Mouse (Mus musculus) bone marrow, adult 2 months (tissue): ENCODE results near the gene Zscan2.

Experiments
- CTCF ChIP-seq: fragments of 200-500 bp; IDR thresholded peaks from 2 replicates; pipeline ENCODE4 v1.5.1; 2011; ENCODE audit warnings: low read length, control low read depth; ENCODE audit not compliant: control insufficient read depth, insufficient read depth
- POLR2A ChIP-seq: fragments of 200-500 bp; IDR thresholded peaks from 2 replicates; pipeline ENCODE4 v1.6.1; 2011; ENCODE audit warnings: low read depth, mild to moderate bottlenecking, control low read depth, low read length, borderline replicate concordance; ENCODE audit not compliant: control insufficient read depth

DNA sequence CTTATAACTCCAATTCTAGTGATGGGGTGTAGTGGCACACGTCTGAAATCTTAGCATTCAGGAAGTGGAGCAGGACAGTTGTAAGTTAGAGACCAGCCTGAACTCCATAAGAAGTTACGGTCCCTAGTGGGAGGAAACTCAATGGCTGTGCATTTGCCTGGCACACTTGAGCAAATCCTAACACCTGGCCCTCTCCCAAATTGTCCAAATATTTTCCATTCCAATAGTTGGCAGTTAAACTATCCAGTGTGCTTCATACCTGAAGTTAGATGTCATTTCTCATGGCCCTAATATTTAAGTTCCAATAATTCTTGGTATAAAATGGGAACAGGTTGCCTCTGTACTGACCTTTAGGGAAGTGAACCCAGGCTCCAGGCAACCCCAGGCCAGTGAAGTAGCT, 8.0 kb downstream of the Zscan2 start:
- no peak for TF ChIP-seq POLR2A
- no peak for TF ChIP-seq CTCF
